Mouse (Mus musculus) heart, postnatal 0 days (tissue): ENCODE measurements at regions not wholly inside any gene's neighbourhood (a gene's known extent, or its start where the extent isn't known, plus 50 kb on each side); places are given as distances from the start of the nearest gene placed in this dataset.

Source experiments
- CTCF ChIP-seq: IDR thresholded peaks from 2 replicates; pipeline ENCODE4 v1.5.1; 2016; ENCODE audit warnings: antibody characterized with exemption, control low read depth, low read depth
- EP300 ChIP-seq: IDR thresholded peaks from 2 replicates; pipeline ENCODE4 v1.6.1; 2016; ENCODE audit warnings: antibody characterized with exemption, low read depth

DNA sequence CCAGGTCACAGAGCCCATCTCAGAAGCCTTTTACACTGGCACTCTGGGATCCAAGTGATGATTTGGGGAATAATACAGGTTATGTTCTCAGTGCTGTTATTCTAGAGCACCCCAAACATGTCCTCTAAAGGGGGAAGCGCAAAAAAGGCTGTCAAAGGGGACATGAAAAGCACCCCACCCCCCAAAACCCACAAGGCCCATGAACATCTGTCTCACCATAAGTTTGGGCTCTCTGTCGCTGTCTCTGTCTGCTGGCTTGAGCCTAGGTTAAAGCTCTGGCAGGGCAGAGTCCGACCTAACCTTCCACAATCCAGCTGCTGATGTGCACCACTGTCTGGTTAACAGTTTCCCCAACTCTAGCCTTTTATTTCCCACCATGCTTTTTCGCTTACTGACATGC is 241.3 kb upstream of the Tle3 start:
- no peak for TF ChIP-seq CTCF
- TF ChIP-seq EP300, result no peak
